Mouse (Mus musculus) B cell, adult 62 days (primary cell): ENCODE measurements around the gene Anks1. TPM values are rescaled to one million over a fixed set of nuclear protein-coding genes. Genes with fewer than 3 reads are reported as not detected.

Experiments used
- total RNA-seq: library from RNA; stranded (reverse); gene quantifications from 4 replicates; pipeline ENCODE4 v1.2.4, GENCODE M21; 2023

Gene Anks1
- 34.3 to 44.8 TPM (median 37.8 TPM) in 4 replicates for total RNA-seq

GRCm38 (mm10) chr17:27908888-27909621 lies at the start of gene Anks1:
TSS of gene Anks1 (plus strand) at chr17:27909306.

GRCm38 (mm10) chr17:27909622-27910500 lies 755 bp downstream of the Anks1 start, which contains the start of gene Taf11:
TSS of gene Taf11 (minus strand) at chr17:27909844.

GRCm38 (mm10) chr17:28080045-28080816 lies 171.1 kb downstream of the Anks1 start, which contains the start of gene Tcp11:
TSS of gene Tcp11 (minus strand) at chr17:28080639.

Other genes with a start within 250 kb of the Anks1 start
- gene Spdef, start 180.4 kb upstream of the Anks1 start, total RNA-seq = 1.4 TPM in 1 of 4 replicates, not detected in the others
- gene D17Wsu92e, start 88.7 kb upstream of the Anks1 start, total RNA-seq = 72.2 to 81.2 TPM (median 77.5 TPM) in 4 replicates
- gene Snrpc, start 71.2 kb upstream of the Anks1 start, total RNA-seq = 67.1 to 82.7 TPM (median 70.3 TPM) in 4 replicates
- 4.9 to 6.5 TPM (median 5.6 TPM) in 4 replicates for gene Uhrf1bp1, start 52.9 kb upstream of the Anks1 start, total RNA-seq
- gene Taf11, start 538 bp downstream of the Anks1 start, total RNA-seq = 34.7 to 54.1 TPM (median 42.4 TPM) in 4 replicates
- gene Tcp11, start 171.3 kb downstream of the Anks1 start, total RNA-seq = 7.1 to 10.2 TPM (median 8.4 TPM) in 4 replicates
- gene Scube3, start 232.8 kb downstream of the Anks1 start, total RNA-seq = not detected in 4 replicates